Mouse (Mus musculus) midbrain, embryonic 15.5 days (tissue): Measurements from ENCODE around the gene Glipr1l1. TPM values are rescaled to one million over a fixed set of nuclear protein-coding genes. Genes with fewer than 3 reads are reported as not detected.
"Not testable (repeated sequence)": the region's sequence is repeated elsewhere in the genome, so short reads cannot be mapped to it uniquely, and the experiment has no call there.

Experiments
- ATAC-seq: fragments of 200-750 bp; cut with Nextera tagmentation; replicated peaks from 2 replicates; pipeline ENCODE4 v1.8.0; 2017; ENCODE audit warnings: moderate TSS enrichment
- H3K27ac ChIP-seq: fragments of 300-500 bp; sonication (generic); 2 replicates; pipeline ENCODE4 v1.5.1; 2015; ENCODE audit warnings: mild to moderate bottlenecking, inconsistent platforms
- H3K27me3 ChIP-seq: fragments of 300-500 bp; sonication (generic); replicated peaks from 2 replicates; pipeline ENCODE4 v1.6.1; 2015; ENCODE audit warnings: inconsistent platforms
- H3K36me3 ChIP-seq: fragments of 300-500 bp; sonication (generic); replicated peaks from 2 replicates; pipeline ENCODE4 v1.6.1; 2015; ENCODE audit warnings: inconsistent platforms
- H3K4me1 ChIP-seq: fragments of 300-500 bp; sonication (generic); 2 replicates; pipeline ENCODE4 v1.6.1; 2015; ENCODE audit warnings: inconsistent platforms
- H3K4me2 ChIP-seq: fragments of 300-500 bp; sonication (generic); 2 replicates; pipeline ENCODE4 v1.6.1; 2015; ENCODE audit warnings: inconsistent platforms, mild to moderate bottlenecking, moderate library complexity
- H3K4me3 ChIP-seq: fragments of 300-500 bp; sonication (generic); 2 replicates; pipeline ENCODE4 v1.5.1; 2015; ENCODE audit warnings: mild to moderate bottlenecking, inconsistent platforms
- H3K9ac ChIP-seq: fragments of 300-500 bp; sonication (generic); 2 replicates; pipeline ENCODE4 v1.6.1; 2015; ENCODE audit warnings: mild to moderate bottlenecking, inconsistent platforms
- H3K9me3 ChIP-seq: fragments of 300-500 bp; sonication (generic); 2 replicates; pipeline ENCODE4 v1.6.1; 2016; ENCODE audit warnings: inconsistent platforms
- WGBS: fragments of 180-500 bp; shearing (Covaris S2); methylation state at CpG from one replicate; pipeline ENCODE4 v1.1.7; 2015; ENCODE audit warnings: mixed read lengths; 5-methylcytosine and 5-hydroxymethylcytosine counted together
- polyA plus RNA-seq: library from polyadenylated mRNA; unstranded; fragments of >200 nt; fragmentation: Nextera tagmentation; extraction: Ambion mirVana; gene quantifications from 2 replicates; pipeline ENCODE4 v1.2.1, GENCODE M21; 2015

Gene Glipr1l1
- polyA plus RNA-seq: 0.26 and 0.33 TPM in 2 replicates

GRCm38 (mm10) chr10:112059702-112060582 is at the start of gene Glipr1l1:
Gene Glipr1l1, plus strand, starts transcription at chr10:112060189.
- H3K27ac ChIP-seq: 0 out of 2 replicates have a peak within 1 kb of the TSS, but pooled peaks have one; percentile 34
- no peaks in the 10 kb centered on the region for H3K9me3 ChIP-seq
- no peaks in the 10 kb centered on the region for H3K27me3 ChIP-seq
- WGBS: 37% methylated on average over 14 of the region's 14 CpGs
- peak within 1 kb of the TSS; percentile 26 for H3K4me2 ChIP-seq
- H3K4me1 ChIP-seq: no peaks in the 10 kb centered on the region
- H3K4me3 ChIP-seq: no peak within 1 kb of the TSS
- peak; percentile 100 for ATAC-seq
- H3K36me3 ChIP-seq: no peaks in the 10 kb centered on the region
- no peak within 1 kb of the TSS for H3K9ac ChIP-seq

- 76% methylated on average over 2 of the region's 2 CpGs for WGBS
- no peaks in the 10 kb centered on the region for H3K27me3 ChIP-seq
- no peak overlapping the region for H3K4me2 ChIP-seq
- ATAC-seq: no peak
- H3K36me3 ChIP-seq: no peaks in the 10 kb centered on the region
- no peaks in the 10 kb centered on the region for H3K9me3 ChIP-seq
- H3K4me1 ChIP-seq: no peaks in the 10 kb centered on the region
- H3K4me3 ChIP-seq: no peak overlapping the region
- H3K9ac ChIP-seq: no peak overlapping the region
- no peak overlapping the region for H3K27ac ChIP-seq
Observed at GRCm38 (mm10) chr10:112023585-112023984, 36.4 kb upstream of the Glipr1l1 start.

- H3K9ac ChIP-seq, H3K4me3 ChIP-seq, H3K4me1 ChIP-seq, H3K4me2 ChIP-seq, ATAC-seq, H3K27me3 ChIP-seq, H3K9me3 ChIP-seq, H3K36me3 ChIP-seq, H3K27ac ChIP-seq: not testable (repeated sequence)
- WGBS: 60% methylated on average over 3 of the region's 3 CpGs
Observed at GRCm38 (mm10) chr10:112028689-112029088, 31.3 kb upstream of the Glipr1l1 start.

GRCm38 (mm10) chr10:112043523-112043922 is 16.5 kb upstream of the Glipr1l1 start:
- H3K4me3 ChIP-seq, H3K27ac ChIP-seq, H3K9ac ChIP-seq, H3K27me3 ChIP-seq, H3K4me1 ChIP-seq, H3K4me2 ChIP-seq, ATAC-seq, H3K36me3 ChIP-seq, H3K9me3 ChIP-seq: not testable (repeated sequence)
- 83% methylated on average over 9 of the region's 9 CpGs for WGBS

- not testable (repeated sequence) for H3K4me3 ChIP-seq, H3K4me1 ChIP-seq, H3K27ac ChIP-seq, H3K27me3 ChIP-seq, H3K9me3 ChIP-seq, H3K9ac ChIP-seq, H3K36me3 ChIP-seq
- H3K4me2 ChIP-seq: peak overlapping the region; percentile 32; the same call in 1 of the 2 replicates
- peak; percentile 78 for ATAC-seq
- WGBS: 45% methylated on average over 14 of the region's 14 CpGs
Observed at GRCm38 (mm10) chr10:112044283-112044682, 15.7 kb upstream of the Glipr1l1 start.

GRCm38 (mm10) chr10:112051220-112051619 is 8.8 kb upstream of the Glipr1l1 start:
- no peak for ATAC-seq
- H3K27me3 ChIP-seq: no peaks in the 10 kb centered on the region
- H3K4me2 ChIP-seq: no peak overlapping the region
- H3K9me3 ChIP-seq: no peaks in the 10 kb centered on the region
- H3K4me1 ChIP-seq: no peaks in the 10 kb centered on the region
- no peak overlapping the region for H3K9ac ChIP-seq
- no peak overlapping the region for H3K27ac ChIP-seq
- H3K4me3 ChIP-seq: no peak overlapping the region
- no peaks in the 10 kb centered on the region for H3K36me3 ChIP-seq

GRCm38 (mm10) chr10:112051956-112052355 is 8.0 kb upstream of the Glipr1l1 start:
- not testable (repeated sequence) for H3K4me1 ChIP-seq, H3K9me3 ChIP-seq, H3K9ac ChIP-seq, H3K27ac ChIP-seq, H3K4me3 ChIP-seq, H3K36me3 ChIP-seq, ATAC-seq, H3K4me2 ChIP-seq, H3K27me3 ChIP-seq
- 87% methylated on average over 2 of the region's 2 CpGs for WGBS

- 0 out of 2 replicates have a peak overlapping the region, but pooled peaks have one; percentile 34 for H3K27ac ChIP-seq
- H3K4me1 ChIP-seq, H3K4me3 ChIP-seq, H3K9ac ChIP-seq, H3K9me3 ChIP-seq, H3K27me3 ChIP-seq, H3K36me3 ChIP-seq, H3K4me2 ChIP-seq: not testable (repeated sequence)
- peak; percentile 51 for ATAC-seq
- WGBS: 73% methylated on average over 6 of the region's 6 CpGs
Observed at GRCm38 (mm10) chr10:112060583-112060934, 570 bp downstream of the Glipr1l1 start.

- ATAC-seq: no peak
- 41% methylated on average over 2 of the region's 2 CpGs for WGBS
- H3K4me2 ChIP-seq: no peak overlapping the region
- H3K27ac ChIP-seq: no peak overlapping the region
- no peaks in the 10 kb centered on the region for H3K9me3 ChIP-seq
- H3K9ac ChIP-seq: no peak overlapping the region
- no peaks in the 10 kb centered on the region for H3K27me3 ChIP-seq
- H3K36me3 ChIP-seq: no peaks in the 10 kb centered on the region
- H3K4me3 ChIP-seq: no peak overlapping the region
- H3K4me1 ChIP-seq: no peaks in the 10 kb centered on the region
Observed at GRCm38 (mm10) chr10:112080044-112080443, 20.1 kb downstream of the Glipr1l1 start.

- Histone ChIP-seq H3K36me3 (no peaks in the 10 kb centered on the region), H3K27ac (no peak within 1 kb of the TSS), H3K27me3 (no peaks in the 10 kb centered on the region), H3K4me3 (no peak within 1 kb of the TSS), H3K9me3 (no peaks in the 10 kb centered on the region), H3K4me1 (no peaks in the 10 kb centered on the region), H3K4me2 (no peak within 1 kb of the TSS), H3K9ac (no peak within 1 kb of the TSS)
- 95% methylated on average over 14 of the region's 14 CpGs for WGBS
- no peak for ATAC-seq
Observed at GRCm38 (mm10) chr10:112083157-112083556, 23.2 kb downstream of the Glipr1l1 start, which contains the start of gene Glipr1l2. Gene Glipr1l2, plus strand, starts transcription at chr10:112083354.

GRCm38 (mm10) chr10:112105785-112106184 is 45.8 kb downstream of the Glipr1l1 start:
- H3K27ac ChIP-seq, H3K4me1 ChIP-seq, H3K4me2 ChIP-seq, ATAC-seq, H3K27me3 ChIP-seq, H3K9ac ChIP-seq, H3K4me3 ChIP-seq, H3K9me3 ChIP-seq, H3K36me3 ChIP-seq: not testable (repeated sequence)
- WGBS: 5% methylated on average over 5 of the region's 5 CpGs

- H3K27me3 ChIP-seq: no peaks in the 10 kb centered on the region
- H3K9me3 ChIP-seq: no peaks in the 10 kb centered on the region
- H3K4me2 ChIP-seq: no peak overlapping the region
- H3K27ac ChIP-seq: no peak overlapping the region
- H3K9ac ChIP-seq: no peak overlapping the region
- H3K4me3 ChIP-seq: no peak overlapping the region
- no peak for ATAC-seq
- H3K4me1 ChIP-seq: no peaks in the 10 kb centered on the region
- H3K36me3 ChIP-seq: no peaks in the 10 kb centered on the region
- WGBS: 93% methylated on average over 7 of the region's 7 CpGs
Observed at GRCm38 (mm10) chr10:112110401-112110800, 50.4 kb downstream of the Glipr1l1 start.

GRCm38 (mm10) chr10:112125090-112125489 is 65.1 kb downstream of the Glipr1l1 start:
- not testable (repeated sequence) for H3K4me1 ChIP-seq, H3K9ac ChIP-seq, H3K27ac ChIP-seq, H3K36me3 ChIP-seq, H3K9me3 ChIP-seq, H3K27me3 ChIP-seq, H3K4me2 ChIP-seq, H3K4me3 ChIP-seq, ATAC-seq
- 59% methylated on average over 2 of the region's 2 CpGs for WGBS
